Mouse (Mus musculus): Measurements from ENCODE around the gene Tmc8.

DNA sequence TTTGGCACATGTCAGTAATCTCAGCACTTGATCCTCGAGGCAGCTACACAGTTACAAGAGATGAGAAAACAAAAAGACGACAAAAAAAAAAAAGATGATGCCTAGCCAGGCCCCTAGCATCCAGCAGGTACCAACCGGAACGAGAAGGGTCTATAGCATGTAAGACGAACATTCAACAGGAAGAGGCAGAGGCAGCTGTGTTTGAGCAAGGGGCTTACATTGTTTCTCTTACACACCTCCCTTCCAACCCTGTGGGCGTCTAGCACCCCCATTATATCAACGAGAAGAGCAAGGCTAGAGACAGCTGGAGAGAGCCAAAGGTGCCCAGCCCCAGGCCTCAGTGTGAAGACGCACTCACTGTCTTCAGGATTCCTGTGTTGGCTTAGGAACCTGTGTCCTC, 45.0 kb downstream of the Tmc8 start:
- TF ChIP-seq CTCF (IDR thresholded peaks at IDR 0.05; ENCODE audit: borderline replicate concordance, extremely low read depth, insufficient read depth, insufficient read length) = no peak
- no peak for TF ChIP-seq POLR2A (IDR thresholded peaks at IDR 0.05; ENCODE audit: borderline replicate concordance, extremely low read depth, insufficient read depth, insufficient read length, poor library complexity, severe bottlenecking)

Data from brain, embryonic 14.5 days (tissue).